Mouse (Mus musculus) gastrocnemius, adult 8-10 months (tissue): ENCODE measurements around the gene Lama2. TPM values are rescaled to one million over a fixed set of nuclear protein-coding genes. Genes with fewer than 3 reads are reported as not detected.

Experiments
- DNase-seq, 2 experiments: peaks; one replicate each; pipeline ENCODE4 v3.0.0; 2022; ENCODE audit warnings: low spot score in 2 of 2
- total RNA-seq, 4 experiments: library from RNA; stranded (reverse); gene quantifications; 2 replicates each; pipeline ENCODE4 v1.2.4; 2022

Gene Lama2
- total RNA-seq, 4 experiments from 2014 or later, result 32.5 to 41.1 (median 39.0) TPM

GRCm38 (mm10) chr10:27384636-27385035 is 234.9 kb downstream of the Lama2 start:
- peak in 1 of 2 experiments; percentile 7 for DNase-seq

DNA sequence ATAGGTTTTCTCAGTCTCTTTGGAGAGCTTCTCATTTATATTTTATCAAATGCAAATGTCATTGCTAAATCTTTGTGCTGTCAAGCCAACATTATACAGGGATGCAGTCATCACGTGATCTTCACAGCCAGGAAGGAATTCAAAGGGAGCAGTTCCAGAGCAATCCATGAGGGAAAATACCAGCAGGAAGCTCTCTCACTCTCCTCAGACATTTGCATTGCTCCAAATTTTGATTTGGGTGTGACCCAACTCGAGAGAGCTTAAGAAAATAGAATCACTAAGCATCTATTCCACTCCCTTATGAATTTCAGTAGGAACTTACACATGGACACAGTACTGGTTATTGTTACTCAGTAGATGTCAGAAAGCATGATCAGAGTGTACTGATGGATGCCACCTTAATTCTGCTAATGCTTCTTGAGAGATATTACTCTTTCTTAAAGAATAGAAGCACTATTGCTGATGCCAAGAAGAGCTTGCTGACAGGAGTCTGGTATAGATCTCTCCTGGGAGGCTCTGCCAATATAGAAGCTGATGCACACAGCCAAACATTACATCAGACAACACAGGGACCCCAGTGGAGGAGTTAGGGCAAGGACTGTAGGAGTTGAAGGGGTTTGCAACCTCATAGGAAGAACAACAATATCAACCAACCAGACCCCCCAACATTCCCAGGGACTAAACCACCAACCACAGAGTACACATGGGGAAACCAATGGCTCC is 236.5 kb downstream of the Lama2 start:
- DNase-seq, result no peak

DNA sequence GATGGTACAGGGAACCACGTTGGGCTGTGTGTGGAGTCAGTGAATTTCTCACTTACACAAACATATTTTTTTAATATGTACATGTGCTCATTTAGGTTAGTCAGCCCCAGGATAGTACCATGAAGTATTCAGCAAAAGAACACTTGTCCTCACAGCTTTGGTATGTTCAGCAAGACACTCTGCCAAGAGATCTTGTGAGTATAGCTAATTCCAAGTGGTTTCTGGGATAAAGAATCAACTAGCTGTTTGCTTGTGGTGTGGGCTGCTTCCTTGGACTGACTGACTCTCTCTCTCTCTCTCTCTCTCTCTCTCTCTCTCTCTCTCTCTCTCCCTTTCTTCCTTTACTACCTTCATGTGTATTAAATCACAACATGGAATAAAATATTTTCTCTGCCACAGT is 241.3 kb downstream of the Lama2 start:
- DNase-seq, result no peak

DNA sequence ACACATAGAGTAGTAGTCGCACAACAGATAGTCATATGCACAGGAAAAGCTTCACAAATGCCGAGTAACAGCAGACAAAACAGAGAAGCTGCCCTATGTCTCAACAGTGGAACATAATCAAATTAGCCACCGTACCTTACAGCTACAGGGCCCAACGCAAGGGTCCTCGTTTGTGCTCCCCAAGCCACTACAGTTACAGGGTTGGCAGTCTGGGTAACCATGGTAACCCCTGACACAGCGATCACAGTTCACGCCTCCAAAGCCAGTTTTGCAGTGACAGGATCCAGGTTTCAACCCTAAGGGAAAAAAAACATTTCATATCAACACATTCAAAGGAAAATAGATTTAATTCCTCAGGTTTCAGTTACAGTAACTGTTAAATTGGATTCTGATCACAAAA is 275.3 kb downstream of the Lama2 start:
- no peak for DNase-seq

- DNase-seq, result no peak
Measured at GRCm38 (mm10) chr10:27322410-27322990, 297.1 kb downstream of the Lama2 start.

DNA sequence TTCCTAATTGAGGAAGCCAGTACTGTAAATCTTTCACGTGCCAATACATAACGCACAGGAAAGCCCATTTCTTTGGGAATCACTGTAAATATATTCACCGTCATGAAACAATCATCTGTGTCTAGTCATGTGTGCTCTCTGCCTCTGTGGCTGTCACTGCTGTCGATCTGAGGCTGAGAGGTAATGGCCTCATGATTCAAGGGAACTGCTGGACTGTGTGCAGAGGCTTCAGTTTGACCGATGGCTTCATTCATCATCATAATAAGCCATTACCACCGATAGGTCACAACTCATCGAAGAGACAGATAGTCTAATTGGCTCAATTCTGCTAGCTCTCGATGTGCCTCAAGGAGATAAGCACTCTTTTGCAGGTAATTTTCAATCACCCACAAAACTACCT is 312.1 kb downstream of the Lama2 start:
- no peak for DNase-seq

DNA sequence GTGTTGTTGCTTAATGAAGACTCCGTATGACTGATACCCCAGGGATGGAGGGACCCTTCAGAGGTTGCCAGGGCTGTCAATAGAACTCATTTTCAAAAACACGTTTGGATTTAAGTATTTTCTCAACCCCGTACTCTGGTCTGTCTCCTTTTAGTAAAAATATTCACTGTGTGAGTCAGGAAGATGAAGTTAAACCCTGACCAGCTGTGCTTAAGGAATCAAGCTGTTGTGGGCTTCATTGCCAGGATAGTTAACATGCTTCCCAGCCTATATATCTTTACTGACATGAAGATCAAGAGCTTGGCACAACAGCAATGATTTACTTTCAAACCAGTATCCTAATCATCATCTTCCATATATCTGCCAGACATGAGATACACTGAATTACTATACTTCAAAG is 314.3 kb downstream of the Lama2 start:
- DNase-seq, result no peak

- DNase-seq, result no peak
Measured at GRCm38 (mm10) chr10:27285098-27285860, 334.3 kb downstream of the Lama2 start.

DNA sequence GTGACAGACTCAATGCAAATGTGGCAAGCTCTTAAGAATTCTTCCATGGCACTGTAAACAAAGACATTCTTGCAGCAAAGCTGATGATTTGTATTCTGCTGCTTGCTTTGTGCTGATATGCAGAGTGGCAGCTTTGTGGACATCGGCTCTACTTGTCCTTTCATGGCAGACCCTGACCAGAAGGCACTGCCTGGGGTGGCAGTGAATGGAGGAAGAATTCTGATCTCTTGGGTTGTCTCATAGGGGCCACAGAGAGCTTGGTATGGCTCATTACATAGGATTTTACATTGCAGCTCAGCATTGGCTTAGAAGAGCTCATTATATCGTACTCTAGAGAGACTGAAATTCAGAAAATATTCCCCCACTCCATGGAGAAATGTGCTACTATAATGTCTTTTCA is 352.1 kb downstream of the Lama2 start:
- DNase-seq, result no peak

DNA sequence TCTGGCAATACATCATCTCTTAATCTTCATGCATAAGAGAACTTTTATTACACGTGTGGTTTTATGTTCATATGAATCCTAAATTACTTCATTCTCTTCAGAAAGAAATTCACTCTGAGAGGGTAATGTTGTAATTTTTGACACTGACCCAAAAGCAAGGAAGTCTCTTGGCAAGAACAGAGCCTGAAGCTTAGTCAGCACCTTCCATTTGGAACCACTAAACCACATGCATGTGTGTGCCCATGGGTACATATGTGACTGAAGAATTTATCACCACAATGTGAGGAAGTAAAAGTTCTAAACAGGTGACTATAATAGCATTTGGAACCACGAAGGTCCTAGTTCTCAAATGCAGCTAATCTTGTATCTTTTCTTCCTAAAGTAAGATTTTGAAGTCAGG is 353.7 kb downstream of the Lama2 start:
- no peak for DNase-seq

- DNase-seq, result no peak
Measured at GRCm38 (mm10) chr10:27264713-27265112, 354.8 kb downstream of the Lama2 start.

- DNase-seq, result no peak
Measured at GRCm38 (mm10) chr10:27249741-27250140, 369.8 kb downstream of the Lama2 start.

GRCm38 (mm10) chr10:27234755-27235154 is 384.8 kb downstream of the Lama2 start:
- no peak for DNase-seq

DNA sequence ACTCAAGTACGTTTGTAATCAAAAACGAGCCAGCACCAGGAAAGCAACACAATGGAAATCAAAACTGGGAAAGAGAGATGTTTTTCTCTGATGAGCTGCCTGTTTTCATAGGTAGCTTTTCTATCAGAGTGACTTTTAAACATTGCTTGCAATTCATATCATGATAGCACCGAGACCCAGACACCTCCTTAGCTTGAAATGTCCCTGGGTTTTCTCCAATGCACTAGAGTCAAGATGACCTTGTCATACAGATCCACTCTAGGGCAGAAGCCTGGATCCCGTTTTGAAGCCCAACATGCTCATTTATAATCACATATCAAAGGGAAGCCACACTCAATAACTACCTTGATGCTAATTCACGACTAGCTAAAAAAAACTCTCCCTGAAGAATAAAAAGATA is 386.0 kb downstream of the Lama2 start:
- no peak for DNase-seq

GRCm38 (mm10) chr10:27223815-27224375 is 395.7 kb downstream of the Lama2 start:
- no peak for DNase-seq

GRCm38 (mm10) chr10:27222639-27223315 is 396.8 kb downstream of the Lama2 start:
- DNase-seq, result peak in 1 of 2 experiments; percentile 9

- DNase-seq, result no peak
Measured at GRCm38 (mm10) chr10:27219698-27220097, 399.9 kb downstream of the Lama2 start.

DNA sequence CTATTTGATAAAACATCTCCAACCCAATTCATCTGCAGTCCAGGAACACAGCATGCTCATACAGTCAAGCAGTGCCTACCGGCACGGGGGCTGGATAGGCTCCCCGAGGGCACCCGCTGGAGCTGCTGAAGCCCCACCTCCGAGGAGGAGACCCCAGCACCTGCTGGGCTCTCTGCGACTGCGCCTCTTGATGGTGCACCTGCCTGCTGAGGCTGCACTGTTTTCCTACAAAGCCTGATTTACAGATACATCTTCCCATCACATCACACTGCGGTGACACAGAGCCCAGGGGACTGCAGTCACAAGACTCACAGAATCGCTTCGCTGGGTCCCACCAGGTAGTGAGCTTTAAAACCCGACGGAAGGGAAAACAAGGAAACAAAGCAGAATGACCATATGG is 412.2 kb downstream of the Lama2 start:
- no peak for DNase-seq

DNA sequence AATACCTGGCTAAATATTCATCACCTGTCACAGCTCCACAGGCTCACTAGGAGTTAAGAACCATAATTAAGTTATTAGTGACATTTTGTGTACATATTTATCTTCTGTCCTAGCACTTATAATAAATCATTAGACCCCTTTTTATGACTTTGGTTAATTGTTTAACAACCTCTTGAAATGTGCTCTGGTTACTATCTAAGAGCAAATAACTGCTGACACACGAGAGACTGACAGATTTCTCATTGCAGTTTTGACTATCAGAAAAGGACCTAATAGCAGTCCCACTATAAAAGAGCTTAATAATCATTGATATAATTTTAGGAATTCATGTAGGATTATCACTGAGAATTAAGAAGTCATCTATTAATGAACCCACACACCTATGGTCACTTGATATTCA is 421.1 kb downstream of the Lama2 start:
- no peak for DNase-seq

- no peak for DNase-seq
Measured at GRCm38 (mm10) chr10:27193986-27194908, 425.3 kb downstream of the Lama2 start.
